Mouse (Mus musculus): ENCODE measurements around the gene Lamtor3. TPM values are rescaled to one million over a fixed set of nuclear protein-coding genes. Genes with fewer than 3 reads are reported as not detected.

Gene Lamtor3
- polyA plus RNA-seq, 1 experiment from 2014 or later: 111 TPM

DNA sequence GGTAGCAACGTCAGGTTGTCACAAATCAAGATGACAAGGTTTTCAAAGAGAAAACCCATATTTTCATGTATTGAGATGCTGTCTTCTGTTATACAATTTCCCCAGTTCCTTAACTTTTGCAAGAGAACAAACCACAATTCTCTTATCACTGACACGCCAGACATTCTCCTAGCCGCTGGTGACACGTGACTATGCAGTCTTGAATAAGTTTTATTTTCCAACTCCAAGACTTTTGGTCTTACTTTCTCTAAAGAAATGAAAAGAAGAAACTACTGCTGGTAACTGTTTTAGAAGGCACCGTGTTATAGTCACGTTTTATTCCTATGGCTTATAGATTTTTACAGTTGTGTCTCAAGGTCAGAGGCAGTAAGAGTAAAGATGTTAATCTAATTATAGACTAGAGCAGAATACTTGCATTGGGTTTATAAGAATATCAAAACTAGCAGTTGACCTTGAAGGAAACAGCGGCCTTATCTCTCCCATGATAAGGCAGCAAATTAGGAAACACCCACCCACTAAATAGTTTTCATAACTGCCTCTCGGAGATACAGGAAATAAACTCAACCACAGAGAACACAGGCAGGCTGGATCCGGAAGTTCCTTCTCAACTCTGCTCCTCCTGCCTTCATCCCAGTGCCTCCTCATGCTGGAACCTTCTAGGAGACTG, 50.6 kb downstream of the Lamtor3 start:
- no peak for ATAC-seq (replicated peaks; ENCODE audit: low FRiP score)
- no peak overlapping the region for H3K9ac ChIP-seq
- no peaks in the 10 kb centered on the region for H3K9me3 ChIP-seq (replicated peaks)
- H3K27me3 ChIP-seq: no peaks in the 10 kb centered on the region
- H3K36me3 ChIP-seq: no peaks in the 10 kb centered on the region
- no peak overlapping the region for H3K4me2 ChIP-seq
- H3K27ac ChIP-seq: 0 out of 2 replicates have a peak overlapping the region, but pooled peaks have one; percentile 13
- H3K4me1 ChIP-seq: peaks cover 13% of the 10 kb centered on the region
- 73% methylated on average over 9 of the region's 9 CpGs for WGBS
- no peak overlapping the region for H3K4me3 ChIP-seq (replicated peaks)

DNA sequence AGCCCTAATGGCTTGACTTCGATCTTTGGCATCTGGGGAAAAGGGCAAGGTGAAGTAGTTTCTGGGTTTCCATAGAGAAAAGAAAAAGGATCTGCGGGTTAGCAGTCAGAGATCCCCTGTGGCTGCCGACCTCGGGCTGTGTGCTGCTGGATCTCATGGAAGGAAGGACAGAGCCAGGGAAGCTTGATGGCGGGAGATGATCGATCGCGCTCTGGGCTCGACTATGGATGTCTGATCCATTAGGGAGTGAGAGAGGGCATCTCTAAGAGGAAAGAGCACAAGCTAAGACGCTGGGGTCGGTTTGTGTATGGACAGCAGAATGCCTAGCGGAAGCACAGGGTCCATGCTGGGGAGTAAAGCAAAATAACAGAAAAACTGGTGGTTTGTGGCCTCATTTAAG, 51.6 kb downstream of the Lamtor3 start:
- H3K9me3 ChIP-seq (replicated peaks): no peaks in the 10 kb centered on the region
- H3K4me3 ChIP-seq (replicated peaks): peak overlapping the region; percentile 21; the same call in 1 of the 2 replicates
- no peak overlapping the region for H3K27ac ChIP-seq
- H3K4me2 ChIP-seq: peak overlapping the region; percentile 34; the same call in 1 of the 2 replicates
- peaks cover 19% of the 10 kb centered on the region for H3K4me1 ChIP-seq
- no peaks in the 10 kb centered on the region for H3K27me3 ChIP-seq
- no peak overlapping the region for H3K9ac ChIP-seq
- H3K36me3 ChIP-seq: no peaks in the 10 kb centered on the region
- 55% methylated on average over 12 of the region's 12 CpGs for WGBS
- ATAC-seq (replicated peaks; ENCODE audit: low FRiP score): no peak

DNA sequence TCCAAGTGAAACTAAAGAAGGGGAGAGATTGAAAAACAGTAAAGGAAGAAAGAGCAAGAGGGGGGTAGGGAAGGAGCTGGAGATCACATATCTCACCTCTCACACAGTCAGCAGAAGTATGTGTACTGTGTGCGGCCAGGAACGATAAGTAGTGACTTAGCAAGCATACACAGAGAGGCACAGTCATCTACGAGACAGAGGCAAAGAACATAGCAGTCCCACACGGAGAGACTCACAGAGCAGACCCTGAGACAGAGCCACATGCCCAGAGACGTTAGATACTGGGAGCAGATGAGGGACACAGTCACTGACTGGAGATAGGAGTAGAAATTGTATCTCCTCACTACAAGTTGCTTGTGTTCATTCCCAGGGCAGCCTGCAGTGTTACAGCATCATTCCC, 53.9 kb downstream of the Lamtor3 start:
- no peak overlapping the region for H3K27ac ChIP-seq
- H3K36me3 ChIP-seq: no peaks in the 10 kb centered on the region
- no peak overlapping the region for H3K4me3 ChIP-seq (replicated peaks)
- H3K9ac ChIP-seq: no peak overlapping the region
- 70% methylated on average over 5 of the region's 5 CpGs for WGBS
- peak; percentile 80 for ATAC-seq (replicated peaks; ENCODE audit: low FRiP score)
- no peaks in the 10 kb centered on the region for H3K9me3 ChIP-seq (replicated peaks)
- no peaks in the 10 kb centered on the region for H3K27me3 ChIP-seq
- H3K4me1 ChIP-seq: peaks cover 23% of the 10 kb centered on the region
- no peak overlapping the region for H3K4me2 ChIP-seq

DNA sequence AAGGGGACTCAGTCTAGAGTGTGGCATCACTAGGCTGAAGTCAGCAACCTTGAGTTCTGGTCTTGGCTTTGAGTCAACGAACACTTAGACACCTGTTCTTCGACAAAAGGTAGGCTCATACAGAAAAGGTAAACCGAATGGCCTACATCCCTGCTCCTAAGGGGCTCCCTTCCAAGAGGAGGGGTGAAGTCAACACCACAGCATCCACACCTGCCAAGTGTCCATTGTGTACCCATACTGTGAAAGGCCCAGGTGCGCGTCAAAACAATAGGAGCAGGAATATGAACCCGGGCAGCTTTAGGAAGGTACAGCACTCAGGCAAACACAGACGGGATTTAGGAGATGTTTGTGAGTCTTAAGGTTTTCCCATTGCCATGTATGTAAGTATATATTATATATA, 54.7 kb downstream of the Lamtor3 start:
- H3K4me2 ChIP-seq: no peak overlapping the region
- peaks cover 30% of the 10 kb centered on the region for H3K4me1 ChIP-seq
- H3K9ac ChIP-seq: no peak overlapping the region
- 96% methylated on average over 7 of the region's 7 CpGs for WGBS
- no peak overlapping the region for H3K4me3 ChIP-seq (replicated peaks)
- H3K9me3 ChIP-seq (replicated peaks): no peaks in the 10 kb centered on the region
- H3K27ac ChIP-seq: no peak overlapping the region
- no peaks in the 10 kb centered on the region for H3K36me3 ChIP-seq
- ATAC-seq (replicated peaks; ENCODE audit: low FRiP score): no peak
- H3K27me3 ChIP-seq: no peaks in the 10 kb centered on the region

DNA sequence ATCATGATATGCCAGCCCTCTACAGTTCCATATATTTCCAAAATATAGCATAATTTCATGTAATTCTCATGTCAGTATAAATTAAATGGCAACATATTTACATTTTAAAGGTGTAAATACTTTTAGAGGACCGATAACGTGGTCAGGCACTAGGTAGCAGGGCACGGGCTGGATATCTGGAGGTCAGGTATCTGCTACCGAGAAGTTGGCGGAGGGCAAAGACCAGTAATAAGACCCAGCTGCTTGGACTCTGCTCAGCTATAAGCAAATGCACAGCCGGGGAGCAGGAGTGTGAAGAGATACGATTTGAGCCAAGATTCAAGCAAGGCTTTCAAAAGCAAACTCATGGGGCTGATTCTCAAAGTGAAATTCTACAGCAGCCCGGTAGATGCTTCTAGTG, 56.0 kb downstream of the Lamtor3 start:
- Histone ChIP-seq H3K27ac (no peak overlapping the region), H3K4me1 (peaks cover 30% of the 10 kb centered on the region), H3K9me3 (replicated peaks) (no peaks in the 10 kb centered on the region), H3K4me3 (replicated peaks) (no peak overlapping the region), H3K9ac (no peak overlapping the region), H3K27me3 (no peaks in the 10 kb centered on the region), H3K4me2 (no peak overlapping the region), H3K36me3 (no peaks in the 10 kb centered on the region)
- 61% methylated on average over 8 of the region's 8 CpGs for WGBS
- ATAC-seq (replicated peaks; ENCODE audit: low FRiP score): no peak

DNA sequence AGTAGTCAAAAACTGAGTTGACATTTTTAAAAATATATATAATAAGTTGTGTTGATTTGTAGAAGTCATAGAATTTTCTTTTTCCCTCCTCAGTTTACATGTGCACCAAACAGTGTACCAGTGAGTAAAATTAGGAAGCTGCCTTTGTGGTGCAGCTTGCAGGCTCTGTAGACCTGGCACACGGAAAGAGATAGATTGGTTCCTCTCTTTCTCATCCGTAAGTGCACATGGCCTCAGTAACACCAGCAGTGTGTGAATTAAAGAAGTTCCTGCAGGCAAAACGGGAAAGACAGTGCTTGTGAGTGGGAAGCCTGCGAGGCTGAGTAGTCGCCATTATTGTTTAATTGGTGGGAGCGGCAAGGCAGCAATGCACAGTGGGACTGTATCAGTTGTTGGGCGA, 57.1 kb downstream of the Lamtor3 start:
- no peaks in the 10 kb centered on the region for H3K36me3 ChIP-seq
- no peak for ATAC-seq (replicated peaks; ENCODE audit: low FRiP score)
- no peak overlapping the region for H3K4me3 ChIP-seq (replicated peaks)
- no peak overlapping the region for H3K4me2 ChIP-seq
- no peak overlapping the region for H3K9ac ChIP-seq
- H3K27ac ChIP-seq: no peak overlapping the region
- peaks cover 27% of the 10 kb centered on the region for H3K4me1 ChIP-seq
- no peaks in the 10 kb centered on the region for H3K9me3 ChIP-seq (replicated peaks)
- WGBS: 83% methylated on average over 7 of the region's 7 CpGs
- no peaks in the 10 kb centered on the region for H3K27me3 ChIP-seq

DNA sequence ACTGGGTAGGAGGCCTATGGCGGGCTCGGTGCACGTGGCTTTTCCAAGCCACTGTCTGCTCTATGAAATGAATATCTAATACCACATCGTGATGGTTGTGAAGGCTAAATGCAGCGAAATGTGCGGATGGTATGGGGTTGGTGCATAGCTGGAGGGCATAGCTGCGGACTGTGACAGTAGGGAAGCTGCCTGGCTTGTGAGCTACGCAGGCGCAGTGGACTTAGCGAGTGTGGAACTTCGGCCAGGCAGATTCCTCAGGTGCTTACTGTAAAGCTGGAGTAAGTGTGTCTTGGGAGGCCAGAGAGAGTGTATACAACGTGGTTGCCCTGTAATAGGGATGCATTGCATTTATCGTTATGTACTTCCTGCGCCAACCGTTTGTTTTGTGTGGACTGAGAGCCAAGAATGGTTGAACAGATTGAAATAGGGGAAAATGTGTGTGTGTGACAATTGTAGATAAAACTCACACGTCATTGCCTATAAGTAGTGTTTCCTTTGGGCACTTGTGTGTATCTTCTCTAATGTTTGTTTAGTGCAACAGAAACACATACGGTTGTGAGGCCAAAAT, 57.6 kb downstream of the Lamtor3 start:
- ATAC-seq (replicated peaks; ENCODE audit: low FRiP score): no peak
- Histone ChIP-seq H3K36me3 (no peaks in the 10 kb centered on the region), H3K9me3 (replicated peaks) (no peaks in the 10 kb centered on the region), H3K4me1 (peaks cover 31% of the 10 kb centered on the region), H3K9ac (no peak overlapping the region), H3K27ac (no peak overlapping the region), H3K4me2 (no peak overlapping the region), H3K4me3 (replicated peaks) (no peak overlapping the region), H3K27me3 (no peaks in the 10 kb centered on the region)
- WGBS: 91% methylated on average over 17 of the region's 17 CpGs

DNA sequence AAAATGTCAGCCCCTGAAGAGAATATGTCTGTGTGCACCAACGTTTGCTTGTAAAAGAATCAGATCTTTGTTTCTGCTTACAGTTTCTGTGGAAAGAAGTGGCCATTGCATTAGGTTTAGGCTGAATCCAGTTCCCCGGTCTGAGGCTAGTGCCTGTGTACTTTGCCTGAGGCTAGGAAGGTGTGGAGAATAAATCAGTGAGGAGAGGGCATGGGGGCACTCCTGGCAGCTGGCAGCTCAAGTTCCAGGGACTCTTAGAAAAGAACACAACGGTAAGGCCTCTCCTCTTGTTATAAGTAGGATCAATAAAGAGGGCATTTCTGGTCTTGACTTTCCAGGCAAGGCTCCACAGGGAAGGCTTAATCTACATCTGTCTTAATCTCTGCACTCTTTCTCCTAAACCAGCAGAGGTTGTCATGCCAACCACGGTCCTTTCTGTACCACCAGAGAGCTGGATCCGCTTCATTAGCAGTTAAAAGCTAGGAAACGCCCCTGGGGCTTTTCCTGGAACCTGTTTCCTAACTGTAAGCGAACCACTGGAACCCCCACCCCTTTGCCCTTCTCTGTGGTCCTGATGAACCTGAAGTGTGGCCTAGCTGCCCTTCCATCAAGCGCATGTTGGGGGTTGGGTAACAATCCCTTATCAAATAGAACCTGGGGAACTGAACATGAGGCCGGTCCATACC, 58.8 kb downstream of the Lamtor3 start:
- H3K27me3 ChIP-seq: no peaks in the 10 kb centered on the region
- ATAC-seq (replicated peaks; ENCODE audit: low FRiP score): peak; percentile 16
- no peak overlapping the region for H3K4me2 ChIP-seq
- no peaks in the 10 kb centered on the region for H3K36me3 ChIP-seq
- H3K4me1 ChIP-seq: peaks cover 34% of the 10 kb centered on the region
- peak overlapping the region; percentile 77 for H3K27ac ChIP-seq
- no peak overlapping the region for H3K4me3 ChIP-seq (replicated peaks)
- H3K9me3 ChIP-seq (replicated peaks): no peaks in the 10 kb centered on the region
- H3K9ac ChIP-seq: no peak overlapping the region
- 41% methylated on average over 9 of the region's 9 CpGs for WGBS

DNA sequence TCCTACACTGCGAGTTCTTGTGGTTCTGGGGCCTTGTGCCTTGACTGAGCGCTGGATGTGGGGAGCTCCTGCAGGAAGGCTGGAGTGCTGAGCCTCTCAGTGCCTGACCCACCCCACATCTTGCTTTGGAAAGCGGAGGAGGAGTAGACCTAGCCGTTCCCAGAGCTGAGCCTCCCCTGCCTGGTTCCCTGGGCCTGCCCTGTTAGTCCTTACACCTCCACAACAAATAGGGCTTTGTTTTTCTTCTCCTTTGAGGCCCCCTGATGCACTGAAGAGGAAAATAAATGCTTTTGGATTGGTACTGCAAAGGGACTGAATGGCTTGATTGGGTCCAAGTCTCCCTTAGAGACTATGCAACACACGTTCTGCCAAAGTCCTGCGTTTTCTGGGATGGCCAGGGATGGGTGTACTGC, 59.3 kb downstream of the Lamtor3 start:
- Histone ChIP-seq H3K9ac (no peak overlapping the region), H3K9me3 (replicated peaks) (no peaks in the 10 kb centered on the region), H3K36me3 (no peaks in the 10 kb centered on the region), H3K4me1 (peaks cover 30% of the 10 kb centered on the region), H3K4me3 (replicated peaks) (no peak overlapping the region), H3K4me2 (no peak overlapping the region), H3K27ac (peak overlapping the region; percentile 77), H3K27me3 (no peaks in the 10 kb centered on the region)
- peak; percentile 43; the same call in 1 of the 2 replicates for ATAC-seq (replicated peaks; ENCODE audit: low FRiP score)
- 46% methylated on average over 6 of the region's 6 CpGs for WGBS

DNA sequence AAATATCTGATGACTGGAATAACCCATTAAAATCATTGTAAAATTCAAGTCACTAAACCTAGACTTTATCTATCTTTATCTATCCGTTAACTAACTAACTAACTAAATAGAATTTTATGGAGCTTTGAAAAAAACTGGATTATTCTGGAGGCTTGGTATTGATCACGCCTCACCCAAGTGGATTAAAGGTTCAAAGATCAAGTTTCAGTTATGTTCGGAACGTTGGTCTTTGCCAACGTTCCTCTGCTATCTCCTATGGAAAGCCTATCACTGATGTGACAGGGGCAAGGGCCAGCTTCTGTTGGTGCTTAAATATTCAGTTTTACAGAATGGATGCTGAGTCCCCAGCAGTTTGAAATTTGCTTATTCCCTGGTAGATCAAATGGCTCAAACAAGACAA, 59.9 kb downstream of the Lamtor3 start:
- peaks cover 30% of the 10 kb centered on the region for H3K4me1 ChIP-seq
- no peak overlapping the region for H3K9ac ChIP-seq
- no peaks in the 10 kb centered on the region for H3K27me3 ChIP-seq
- no peak overlapping the region for H3K4me3 ChIP-seq (replicated peaks)
- H3K27ac ChIP-seq: no peak overlapping the region
- H3K36me3 ChIP-seq: no peaks in the 10 kb centered on the region
- no peak for ATAC-seq (replicated peaks; ENCODE audit: low FRiP score)
- H3K9me3 ChIP-seq (replicated peaks): no peaks in the 10 kb centered on the region
- WGBS: 72% methylated on average over 5 of the region's 5 CpGs
- H3K4me2 ChIP-seq: no peak overlapping the region
